Mouse (Mus musculus) induced T-regulatory cell, adult 2 months (primary cell): ENCODE measurements around the gene Zkscan4.

Source experiments
- DNase-seq: peaks from one replicate; pipeline ENCODE4 v3.0.0-alpha.2; 2012; ENCODE audit warnings: low read depth

Gene Zkscan4

GRCm38 (mm10) chr13:21506221-21506649, 27.5 kb downstream of the Zkscan4 start:
- peak; percentile 92 for DNase-seq

GRCm38 (mm10) chr13:21530136-21530535, 51.4 kb downstream of the Zkscan4 start:
- DNase-seq = peak; percentile 27

- peak; percentile 90 for DNase-seq
Observed at GRCm38 (mm10) chr13:21530781-21531201, 52.1 kb downstream of the Zkscan4 start, which contains the start of gene Zkscan8. Gene Zkscan8, minus strand, starts transcription at chr13:21531120.
